Mouse (Mus musculus) lung, embryonic 16.5 days (tissue): ENCODE results near the gene 1700009N14Rik. TPM values are rescaled to one million over a fixed set of nuclear protein-coding genes. Genes with fewer than 3 reads are reported as not detected.

Source experiments
- ATAC-seq: fragments of 200-750 bp; cut with Nextera tagmentation; 2 replicates; pipeline ENCODE4 v1.8.0; 2017; ENCODE audit warnings: low read depth, mild to moderate bottlenecking, moderate library complexity
- H3K27ac ChIP-seq: fragments of 300-500 bp; sonication (generic); 2 replicates; pipeline ENCODE4 v1.5.1; 2014; ENCODE audit warnings: mild to moderate bottlenecking, control low read depth, low read length
- H3K27me3 ChIP-seq: fragments of 300-500 bp; sonication (generic); 2 replicates; pipeline ENCODE4 v1.6.1; 2014; ENCODE audit warnings: low read depth, low read length, mixed read lengths; ENCODE audit not compliant: control insufficient read depth, insufficient read depth
- H3K36me3 ChIP-seq: fragments of 300-500 bp; sonication (generic); 2 replicates; pipeline ENCODE4 v1.6.1; 2014; ENCODE audit warnings: low read length; ENCODE audit not compliant: control insufficient read depth, insufficient read depth
- H3K4me1 ChIP-seq: fragments of 300-500 bp; sonication (generic); replicated peaks from 2 replicates; pipeline ENCODE4 v1.6.1; 2014; ENCODE audit warnings: low read length, mixed read lengths; ENCODE audit not compliant: control insufficient read depth, insufficient read depth
- H3K4me2 ChIP-seq: fragments of 300-500 bp; sonication (generic); 2 replicates; pipeline ENCODE4 v1.6.1; 2014; ENCODE audit warnings: low read depth, low read length, control low read depth
- H3K4me3 ChIP-seq: fragments of 300-500 bp; sonication (generic); 2 replicates; pipeline ENCODE4 v1.5.1; 2014; ENCODE audit warnings: mild to moderate bottlenecking, low read length, control low read depth
- H3K9ac ChIP-seq: fragments of 300-500 bp; sonication (generic); 2 replicates; pipeline ENCODE4 v1.6.1; 2014; ENCODE audit warnings: low read length, control low read depth
- H3K9me3 ChIP-seq: fragments of 300-500 bp; sonication (generic); 2 replicates; pipeline ENCODE4 v1.6.1; 2016; ENCODE audit warnings: low read length; ENCODE audit not compliant: control insufficient read depth
- WGBS: fragments of 180-500 bp; shearing (Covaris S2); extraction: QIAGEN DNeasy Blood & Tissue Kit; methylation state at CpG from one replicate; pipeline ENCODE4 v1.1.7; 2014; 5-methylcytosine and 5-hydroxymethylcytosine counted together
- polyA plus RNA-seq: library from polyadenylated mRNA; unstranded; fragments of >200 nt; fragmentation: Nextera tagmentation; extraction: Ambion mirVana; gene quantifications from 2 replicates; pipeline ENCODE4 v1.2.1, GENCODE M21; 2015

1700009N14Rik gene
- not detected in 2 replicates for polyA plus RNA-seq

DNA sequence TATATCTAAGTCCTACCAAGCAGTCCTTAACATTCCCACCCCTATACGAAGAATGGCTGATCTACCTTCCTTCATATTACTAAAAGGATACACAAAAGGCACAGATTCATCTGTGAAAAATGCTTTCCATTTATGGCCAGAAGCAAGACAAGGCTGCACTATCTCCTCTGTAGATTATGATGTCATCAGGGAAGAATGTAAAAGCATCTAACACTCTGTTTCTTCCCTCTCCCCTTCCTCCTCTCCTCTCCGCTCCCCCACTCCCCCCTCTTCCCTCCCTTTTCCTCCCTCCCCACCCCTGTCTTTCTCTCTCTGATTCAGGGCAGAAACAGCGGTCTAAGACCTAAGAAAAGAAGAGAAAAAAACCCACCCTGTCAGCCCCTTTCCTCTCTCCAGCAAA, at the start of gene 1700009N14Rik:
Gene 1700009N14Rik (plus strand): TSS at position 227 of the 400 bp plus-strand sequence.
- H3K9me3 ChIP-seq: no peaks in the 10 kb centered on the region
- no peak within 1 kb of the TSS for H3K27ac ChIP-seq
- H3K4me1 ChIP-seq: no peaks in the 10 kb centered on the region
- 56% methylated on average over 3 of the region's 3 CpGs for WGBS
- H3K4me3 ChIP-seq: no peak within 1 kb of the TSS
- H3K27me3 ChIP-seq: no peaks in the 10 kb centered on the region
- ATAC-seq: no peak
- H3K4me2 ChIP-seq: no peak within 1 kb of the TSS
- no peaks in the 10 kb centered on the region for H3K36me3 ChIP-seq
- H3K9ac ChIP-seq: no peak within 1 kb of the TSS

- Histone ChIP-seq H3K9me3 (no peaks in the 10 kb centered on the region), H3K4me3 (no peak overlapping the region), H3K36me3 (no peaks in the 10 kb centered on the region), H3K27me3 (no peaks in the 10 kb centered on the region), H3K9ac (no peak overlapping the region), H3K27ac (no peak overlapping the region), H3K4me1 (no peaks in the 10 kb centered on the region), H3K4me2 (no peak overlapping the region)
- ATAC-seq: no peak
- 69% methylated on average over 2 of the region's 2 CpGs for WGBS
Observed at GRCm38 (mm10) chr4:39437870-39438367, 12.2 kb upstream of the 1700009N14Rik start.

DNA sequence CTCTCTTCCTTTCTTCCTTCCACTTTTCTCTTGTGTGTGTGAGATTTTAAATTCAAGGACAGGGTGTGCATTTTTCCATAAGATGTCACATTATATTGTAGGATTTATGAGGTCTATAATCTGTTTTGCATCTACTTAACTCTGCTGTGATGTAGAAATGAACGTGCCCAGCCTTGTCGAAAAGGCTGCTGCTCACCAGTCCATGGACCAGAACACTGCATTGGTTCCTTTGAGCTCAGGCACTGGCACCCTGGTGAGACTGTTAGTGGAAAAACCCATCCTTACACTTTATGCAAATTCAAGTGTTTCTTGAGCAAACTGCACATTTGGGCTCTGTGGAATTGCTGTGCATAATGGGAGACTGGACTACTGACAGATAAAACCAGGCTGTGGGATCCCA, 24.2 kb downstream of the 1700009N14Rik start:
- Histone ChIP-seq H3K27ac (no peak overlapping the region), H3K9ac (no peak overlapping the region), H3K4me2 (no peak overlapping the region), H3K36me3 (no peaks in the 10 kb centered on the region), H3K27me3 (no peaks in the 10 kb centered on the region), H3K4me3 (no peak overlapping the region), H3K4me1 (no peaks in the 10 kb centered on the region), H3K9me3 (no peaks in the 10 kb centered on the region)
- 85% methylated on average over 2 of the region's 2 CpGs for WGBS
- ATAC-seq: no peak

- H3K9me3 ChIP-seq: no peaks in the 10 kb centered on the region
- no peak for ATAC-seq
- no peak overlapping the region for H3K27ac ChIP-seq
- H3K4me2 ChIP-seq: no peak overlapping the region
- no peak overlapping the region for H3K4me3 ChIP-seq
- no peak overlapping the region for H3K9ac ChIP-seq
- H3K36me3 ChIP-seq: no peaks in the 10 kb centered on the region
- no peaks in the 10 kb centered on the region for H3K4me1 ChIP-seq
- no peaks in the 10 kb centered on the region for H3K27me3 ChIP-seq
- 67% methylated on average over 8 of the region's 8 CpGs for WGBS
Observed at GRCm38 (mm10) chr4:39486393-39486792, 36.3 kb downstream of the 1700009N14Rik start.

- H3K27me3 ChIP-seq: no peaks in the 10 kb centered on the region
- WGBS: 47% methylated on average over 1 of the region's 1 CpGs
- no peaks in the 10 kb centered on the region for H3K9me3 ChIP-seq
- no peak for ATAC-seq
- H3K36me3 ChIP-seq: no peaks in the 10 kb centered on the region
- no peak overlapping the region for H3K4me3 ChIP-seq
- no peak overlapping the region for H3K4me2 ChIP-seq
- no peak overlapping the region for H3K9ac ChIP-seq
- no peak overlapping the region for H3K27ac ChIP-seq
- H3K4me1 ChIP-seq: no peaks in the 10 kb centered on the region
Observed at GRCm38 (mm10) chr4:39493596-39493995, 43.5 kb downstream of the 1700009N14Rik start.

DNA sequence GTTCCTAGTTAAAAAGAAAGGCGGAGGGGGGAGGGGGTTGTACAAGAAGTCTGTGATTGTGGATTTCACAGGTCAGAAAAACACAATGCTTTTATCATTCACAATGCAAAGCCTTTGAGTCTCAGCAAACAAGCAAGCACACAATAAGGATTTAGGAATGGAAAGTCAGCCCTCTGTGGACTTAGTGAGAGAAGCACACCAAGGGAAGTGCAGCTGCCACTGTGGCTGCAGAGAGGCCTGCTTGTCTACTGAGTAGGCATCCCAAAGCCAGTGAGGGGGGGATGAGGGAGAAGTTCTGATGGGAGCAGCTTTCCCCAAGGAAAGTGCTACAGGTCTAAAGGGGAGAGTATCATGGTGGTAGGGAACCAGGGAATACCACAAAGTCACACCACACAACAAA, 45.8 kb downstream of the 1700009N14Rik start:
- Histone ChIP-seq H3K9ac (no peak overlapping the region), H3K36me3 (no peaks in the 10 kb centered on the region), H3K27me3 (no peaks in the 10 kb centered on the region), H3K4me2 (no peak overlapping the region), H3K27ac (no peak overlapping the region), H3K4me1 (no peaks in the 10 kb centered on the region), H3K4me3 (no peak overlapping the region), H3K9me3 (no peaks in the 10 kb centered on the region)
- ATAC-seq: no peak
- 87% methylated on average over 1 of the region's 1 CpGs for WGBS
